In genomic region chr5:111200167-111200840, GRCm38 (mm10) we compare ENCODE assay signal across 10 mouse cellular contexts.
DNase-seq lines count a peak whose midpoint lies in the region; ATAC-seq and TF ChIP-seq lines count a peak whose summit lies in the region.
"Had no signal": no experiment of that assay in that cellular context is flagged by ENCODE, and none has a peak within 500 bp of the region (broad histone marks: within the 10 kb centered on the region; RNA-seq: fewer than 3 reads in every experiment).

No protein-coding gene starts in this region.

- no peak for ATAC-seq in embryonic facial prominence, embryonic 14.5 days (ENCODE audit: low read depth)
- no peak for ATAC-seq in limb, embryonic 13.5 days (ENCODE audit: low FRiP score, low read depth)
- ATAC-seq: Patski had no signal

- H3K9me3 ChIP-seq in embryonic facial prominence, embryonic 14.5 days (ENCODE audit: control insufficient read depth, low read length), result no peaks in the 10 kb centered on the region
- H3K9me3 ChIP-seq in limb, embryonic 13.5 days, result no peaks in the 10 kb centered on the region
- H3K9me3 ChIP-seq: heart, embryonic 12.5 days; liver, embryonic 15.5 days had no signal

- TF ChIP-seq CTCF in thymus, adult 2 months (IDR thresholded peaks at IDR 0.05; ENCODE audit: borderline replicate concordance, control insufficient read depth, extremely low read depth, insufficient read depth, low read length, poor library complexity), result no peak

- no peak for TF ChIP-seq POLR2A in thymus, adult 2 months (IDR thresholded peaks at IDR 0.05; ENCODE audit: control insufficient read depth, extremely low read depth, insufficient read depth, low read length, poor library complexity)

- 14% methylated on average over 15 of the region's 15 CpGs for WGBS in thymus, adult 2 months
- 24% methylated on average over 15 of the region's 15 CpGs for WGBS in embryonic facial prominence, embryonic 14.5 days
- WGBS in limb, embryonic 13.5 days, result 26% methylated on average over 14 of the region's 15 CpGs

- H3K36me3 ChIP-seq in thymus, adult 2 months (ENCODE audit: control insufficient read depth, insufficient read depth, low read length), result no peaks in the 10 kb centered on the region
- H3K36me3 ChIP-seq in embryonic facial prominence, embryonic 14.5 days (ENCODE audit: control insufficient read depth, insufficient read depth, low read length), result 0 out of 2 replicates have a peak, but pooled peaks cover 6% of the 10 kb centered on the region
- peaks cover 3% of the 10 kb centered on the region; the same call in 1 of the 2 replicates for H3K36me3 ChIP-seq in limb, embryonic 13.5 days
- H3K36me3 ChIP-seq: heart, embryonic 12.5 days; liver, embryonic 15.5 days had no signal

- no peak overlapping the region for H3K4me3 ChIP-seq in thymus, adult 2 months (ENCODE audit: control insufficient read depth, insufficient read depth, low read length)
- no peak overlapping the region for H3K4me3 ChIP-seq in embryonic facial prominence, embryonic 14.5 days (ENCODE audit: low read depth, low read length)
- no peak overlapping the region for H3K4me3 ChIP-seq in limb, embryonic 13.5 days
- H3K4me3 ChIP-seq: heart, embryonic 12.5 days; liver, embryonic 15.5 days had no signal

- H3K9ac ChIP-seq in embryonic facial prominence, embryonic 14.5 days (ENCODE audit: low read depth, low read length), result 0 out of 2 replicates have a peak overlapping the region, but pooled peaks have one; percentile 6
- H3K9ac ChIP-seq in limb, embryonic 13.5 days, result no peak overlapping the region
- H3K9ac ChIP-seq: heart, embryonic 12.5 days; liver, embryonic 15.5 days had no signal

- H3K4me2 ChIP-seq in embryonic facial prominence, embryonic 14.5 days (ENCODE audit: low read depth, low read length), result no peak overlapping the region; the same call in 1 of the 2 replicates
- peak overlapping the region; percentile 28; the same call in 1 of the 2 replicates for H3K4me2 ChIP-seq in limb, embryonic 13.5 days (replicated peaks)
- H3K4me2 ChIP-seq: heart, embryonic 12.5 days; liver, embryonic 15.5 days had no signal

- peak; percentile 33 for DNase-seq in thymus, adult 2 months
- DNase-seq in thymus, adult 18-20 months, result no peak
- DNase-seq in embryonic facial prominence, embryonic 14.5 days (ENCODE audit: low spot score), result no peak
- DNase-seq in thymus, postnatal 4 days, result peak; percentile 29
- DNase-seq in right cerebral cortex, adult 2 months (ENCODE audit: low spot score in 2 of 2), result no peak
- no peak for DNase-seq in kidney, postnatal 14 days

- H3K27me3 ChIP-seq in thymus, adult 2 months (ENCODE audit: control insufficient read depth, insufficient read depth, low read length), result no peaks in the 10 kb centered on the region
- H3K27me3 ChIP-seq in embryonic facial prominence, embryonic 14.5 days (replicated peaks; ENCODE audit: control insufficient read depth, insufficient read depth, low read length), result no peaks in the 10 kb centered on the region
- H3K27me3 ChIP-seq in limb, embryonic 13.5 days, result no peaks in the 10 kb centered on the region
- H3K27me3 ChIP-seq: liver, embryonic 15.5 days; Patski had no signal

- H3K27ac ChIP-seq in thymus, adult 2 months (ENCODE audit: control insufficient read depth, insufficient read depth, low read length), result no peak overlapping the region
- H3K27ac ChIP-seq in embryonic facial prominence, embryonic 14.5 days (replicated peaks; ENCODE audit: low read depth, low read length), result peak overlapping the region; percentile 44; the same call in 1 of the 2 replicates
- no peak overlapping the region for H3K27ac ChIP-seq in limb, embryonic 13.5 days
- H3K27ac ChIP-seq: liver, embryonic 15.5 days had no signal

- peaks cover 14% of the 10 kb centered on the region for H3K4me1 ChIP-seq in thymus, adult 2 months (replicated peaks; ENCODE audit: control insufficient read depth, insufficient read depth, low read length)
- H3K4me1 ChIP-seq in embryonic facial prominence, embryonic 14.5 days (ENCODE audit: control insufficient read depth, insufficient read depth, low read length), result peaks cover 40% of the 10 kb centered on the region
- H3K4me1 ChIP-seq in limb, embryonic 13.5 days, result peaks cover 61% of the 10 kb centered on the region
- H3K4me1 ChIP-seq: liver, embryonic 15.5 days had no signal

Comparison
In these comparisons a context has a peak if more than half of its experiments do, and no peak if none do; other contexts are left out.
1. DNase-seq: peak in thymus, adult 2 months (single experiment) and thymus, postnatal 4 days (single experiment); none in thymus, adult 18-20 months (0 of 2), embryonic facial prominence, embryonic 14.5 days (single experiment), right cerebral cortex, adult 2 months (0 of 2) and kidney, postnatal 14 days (single experiment).